Mouse (Mus musculus) MEL (cell line): ENCODE results near the gene Ugt2b37.
"Not testable (repeated sequence)": the region's sequence is repeated elsewhere in the genome, so short reads cannot be mapped to it uniquely, and the experiment has no call there.

Experiments
- POLR2A ChIP-seq, 2 experiments: IDR thresholded peaks; 2 replicates each; pipeline ENCODE4 v1.6.1; 2011 to 2012; ENCODE audit warnings: low read length in 2 of 2, mild to moderate bottlenecking in 2 of 2, control low read depth in 1 of 2, improper control_type of control experiment in 1 of 2, low read depth in 1 of 2, moderate library complexity in 1 of 2; ENCODE audit not compliant: control insufficient read depth in 1 of 2, insufficient read depth in 1 of 2, poor library complexity in 1 of 2
- ZMIZ1 ChIP-seq: IDR thresholded peaks from 2 replicates; pipeline ENCODE4 v1.6.1; 2012; ENCODE audit warnings: low read depth, mild to moderate bottlenecking, inconsistent platforms, low read length, improper control_type of control experiment, moderate library complexity

- not testable (repeated sequence) for TF ChIP-seq POLR2A (IDR thresholded peaks at IDR 0.05; ENCODE audit: control insufficient read depth in 1 of 2, insufficient read depth in 1 of 2, low read depth in 1 of 2, low read length in 2 of 2, poor library complexity in 1 of 2); ZMIZ1
These were observed 31.6 kb upstream of the Ugt2b37 start for GRCm38 (mm10) chr5:87286180-87286579.
